Mouse (Mus musculus) midbrain, embryonic 12.5 days (tissue): ENCODE measurements around the gene Dennd6b. TPM values are rescaled to one million over a fixed set of nuclear protein-coding genes. Genes with fewer than 3 reads are reported as not detected.
A peak's percentile ranks its signal among the peaks of the same experiment; 100 is the strongest.

Experiments used
- ATAC-seq: fragments of 200-750 bp; cut with Nextera tagmentation; 2 replicates; pipeline ENCODE4 v1.8.0; 2017; ENCODE audit warnings: low read depth, moderate TSS enrichment, moderate library complexity; ENCODE audit not compliant: low FRiP score
- H3K27ac ChIP-seq: fragments of 300-500 bp; sonication (generic); replicated peaks from 2 replicates; pipeline ENCODE4 v1.5.1; 2016; ENCODE audit warnings: mild to moderate bottlenecking
- H3K27me3 ChIP-seq: fragments of 300-500 bp; sonication (generic); 2 replicates; pipeline ENCODE4 v1.6.1; 2016; ENCODE audit warnings: mild to moderate bottlenecking
- H3K36me3 ChIP-seq: fragments of 300-500 bp; sonication (generic); 2 replicates; pipeline ENCODE4 v1.6.1; 2016
- H3K4me1 ChIP-seq: fragments of 300-500 bp; sonication (generic); 2 replicates; pipeline ENCODE4 v1.6.1; 2016
- H3K4me2 ChIP-seq: fragments of 300-500 bp; sonication (generic); replicated peaks from 2 replicates; pipeline ENCODE4 v1.6.1; 2016; ENCODE audit warnings: mild to moderate bottlenecking, moderate library complexity
- H3K4me3 ChIP-seq: fragments of 300-500 bp; sonication (generic); 2 replicates; pipeline ENCODE4 v1.5.1; 2016; ENCODE audit warnings: mild to moderate bottlenecking
- H3K9ac ChIP-seq: fragments of 300-500 bp; sonication (generic); replicated peaks from 2 replicates; pipeline ENCODE4 v1.6.1; 2016; ENCODE audit warnings: mild to moderate bottlenecking, moderate library complexity
- H3K9me3 ChIP-seq: fragments of 300-500 bp; sonication (generic); 2 replicates; pipeline ENCODE4 v1.6.1; 2016; ENCODE audit warnings: mild to moderate bottlenecking
- WGBS: fragments of 180-500 bp; shearing (Covaris S2); methylation state at CpG from one replicate; pipeline ENCODE4 v1.1.7; 2016; 5-methylcytosine and 5-hydroxymethylcytosine counted together
- polyA plus RNA-seq: library from polyadenylated mRNA; unstranded; fragments of >200 nt; fragmentation: Nextera tagmentation; extraction: Ambion mirVana; gene quantifications from 2 replicates; pipeline ENCODE4 v1.2.1, GENCODE M21; 2016

Gene Dennd6b
- polyA plus RNA-seq, 1 experiment from 2014 or later: 58.6 TPM

- H3K4me2 ChIP-seq: peak overlapping the region; percentile 52
- H3K27ac ChIP-seq: peak overlapping the region; percentile 79
- WGBS: 19% methylated on average over 22 of the region's 22 CpGs
- H3K4me1 ChIP-seq: peaks cover 24% of the 10 kb centered on the region
- no peak for ATAC-seq
- no peaks in the 10 kb centered on the region for H3K27me3 ChIP-seq
- no peaks in the 10 kb centered on the region for H3K9me3 ChIP-seq
- H3K9ac ChIP-seq: 0 out of 2 replicates have a peak overlapping the region, but pooled peaks have one; percentile 47
- peak overlapping the region; percentile 31 for H3K4me3 ChIP-seq
- H3K36me3 ChIP-seq: no peaks in the 10 kb centered on the region
Measured at GRCm38 (mm10) chr15:89209886-89210761, 13.8 kb upstream of the Dennd6b start.

GRCm38 (mm10) chr15:89207457-89207856 is 11.2 kb upstream of the Dennd6b start:
- Histone ChIP-seq H3K36me3 (no peaks in the 10 kb centered on the region), H3K9me3 (peaks cover 9% of the 10 kb centered on the region), H3K9ac (no peak overlapping the region), H3K27me3 (no peaks in the 10 kb centered on the region), H3K4me1 (peaks cover 8% of the 10 kb centered on the region), H3K4me3 (no peak overlapping the region), H3K27ac (no peak overlapping the region), H3K4me2 (no peak overlapping the region)
- no peak for ATAC-seq
- 91% methylated on average over 4 of the region's 4 CpGs for WGBS

- Histone ChIP-seq H3K9me3 (no peaks in the 10 kb centered on the region), H3K4me2 (peak overlapping the region; percentile 64), H3K27ac (peak overlapping the region; percentile 96), H3K4me1 (peaks cover 16% of the 10 kb centered on the region), H3K4me3 (peak overlapping the region; percentile 89), H3K27me3 (no peaks in the 10 kb centered on the region), H3K9ac (peak overlapping the region; percentile 99), H3K36me3 (no peaks in the 10 kb centered on the region)
- no peak for ATAC-seq
- WGBS: 75% methylated on average over 15 of the region's 15 CpGs
Measured at GRCm38 (mm10) chr15:89197056-89197455, 760 bp upstream of the Dennd6b start.

- Histone ChIP-seq H3K9me3 (no peaks in the 10 kb centered on the region), H3K4me3 (peak overlapping the region; percentile 89), H3K4me2 (peak overlapping the region; percentile 64), H3K27ac (peak overlapping the region; percentile 96), H3K36me3 (peaks cover 5% of the 10 kb centered on the region), H3K4me1 (peaks cover 16% of the 10 kb centered on the region), H3K9ac (peak overlapping the region; percentile 99), H3K27me3 (no peaks in the 10 kb centered on the region)
- under 1% methylated on average over 25 of the region's 25 CpGs for WGBS
- peak; percentile 92 for ATAC-seq
Measured at GRCm38 (mm10) chr15:89195690-89196312, 495 bp downstream of the Dennd6b start.

- Histone ChIP-seq H3K9ac (peak overlapping the region; percentile 99), H3K9me3 (no peaks in the 10 kb centered on the region), H3K27me3 (no peaks in the 10 kb centered on the region), H3K4me3 (peak overlapping the region; percentile 89), H3K27ac (peak overlapping the region; percentile 96), H3K36me3 (peaks cover 9% of the 10 kb centered on the region), H3K4me2 (peak overlapping the region; percentile 64), H3K4me1 (peaks cover 16% of the 10 kb centered on the region)
- no peak for ATAC-seq
- WGBS: 21% methylated on average over 6 of the region's 6 CpGs
Measured at GRCm38 (mm10) chr15:89195261-89195681, 1.0 kb downstream of the Dennd6b start.

GRCm38 (mm10) chr15:89184937-89185227 is 11.4 kb downstream of the Dennd6b start:
- Histone ChIP-seq H3K36me3 (peaks cover 51% of the 10 kb centered on the region), H3K4me2 (no peak overlapping the region), H3K27ac (0 out of 2 replicates have a peak overlapping the region, but pooled peaks have one; percentile 39), H3K4me1 (peaks cover 38% of the 10 kb centered on the region), H3K9me3 (no peaks in the 10 kb centered on the region), H3K27me3 (no peaks in the 10 kb centered on the region), H3K9ac (no peak overlapping the region), H3K4me3 (no peak overlapping the region)
- 91% methylated on average over 5 of the region's 5 CpGs for WGBS
- no peak for ATAC-seq

- Histone ChIP-seq H3K4me1 (peaks cover 43% of the 10 kb centered on the region), H3K36me3 (peaks cover 46% of the 10 kb centered on the region), H3K4me3 (no peak overlapping the region), H3K4me2 (no peak overlapping the region), H3K9ac (no peak overlapping the region), H3K9me3 (no peaks in the 10 kb centered on the region), H3K27ac (peak overlapping the region; percentile 39; the same call in 1 of the 2 replicates), H3K27me3 (no peaks in the 10 kb centered on the region)
- ATAC-seq: no peak
- 37% methylated on average over 5 of the region's 5 CpGs for WGBS
Measured at GRCm38 (mm10) chr15:89184141-89184936, 12.0 kb downstream of the Dennd6b start.

GRCm38 (mm10) chr15:89182842-89183241 is 13.5 kb downstream of the Dennd6b start:
- H3K4me1 ChIP-seq: peaks cover 58% of the 10 kb centered on the region
- peaks cover 31% of the 10 kb centered on the region for H3K36me3 ChIP-seq
- H3K27ac ChIP-seq: peak overlapping the region; percentile 60; the same call in 1 of the 2 replicates
- no peak for ATAC-seq
- no peaks in the 10 kb centered on the region for H3K9me3 ChIP-seq
- no peak overlapping the region for H3K4me3 ChIP-seq
- no peak overlapping the region for H3K4me2 ChIP-seq
- no peaks in the 10 kb centered on the region for H3K27me3 ChIP-seq
- 79% methylated on average over 5 of the region's 5 CpGs for WGBS
- no peak overlapping the region for H3K9ac ChIP-seq

GRCm38 (mm10) chr15:89182328-89182741 is 14.0 kb downstream of the Dennd6b start:
- Histone ChIP-seq H3K4me2 (0 out of 2 replicates have a peak overlapping the region, but pooled peaks have one; percentile 5), H3K9me3 (no peaks in the 10 kb centered on the region), H3K27ac (peak overlapping the region; percentile 60; the same call in 1 of the 2 replicates), H3K36me3 (peaks cover 26% of the 10 kb centered on the region), H3K9ac (no peak overlapping the region), H3K27me3 (no peaks in the 10 kb centered on the region), H3K4me3 (no peak overlapping the region), H3K4me1 (peaks cover 63% of the 10 kb centered on the region)
- WGBS: 42% methylated on average over 6 of the region's 6 CpGs
- no peak for ATAC-seq

GRCm38 (mm10) chr15:89181561-89182270 is 14.6 kb downstream of the Dennd6b start:
- no peak overlapping the region for H3K4me3 ChIP-seq
- H3K27ac ChIP-seq: peak overlapping the region; percentile 95; the same call in 1 of the 2 replicates
- H3K9ac ChIP-seq: no peak overlapping the region
- ATAC-seq: no peak
- H3K27me3 ChIP-seq: no peaks in the 10 kb centered on the region
- H3K4me1 ChIP-seq: peaks cover 69% of the 10 kb centered on the region
- peaks cover 20% of the 10 kb centered on the region for H3K36me3 ChIP-seq
- H3K9me3 ChIP-seq: no peaks in the 10 kb centered on the region
- peak overlapping the region; percentile 96; the same call in 1 of the 2 replicates for H3K4me2 ChIP-seq
- 76% methylated on average over 10 of the region's 10 CpGs for WGBS

GRCm38 (mm10) chr15:89180571-89181229 is 15.6 kb downstream of the Dennd6b start, which contains the start of gene Plxnb2:
Gene Plxnb2, minus strand, starts transcription at chr15:89180788.
- H3K4me1 ChIP-seq: peaks cover 80% of the 10 kb centered on the region
- ATAC-seq: peak; percentile 88
- H3K27ac ChIP-seq: peak within 1 kb of the TSS; percentile 95
- H3K4me3 ChIP-seq: peak within 1 kb of the TSS; percentile 83
- 0% methylated on average over 58 of the region's 72 CpGs for WGBS
- peak within 1 kb of the TSS; percentile 93 for H3K9ac ChIP-seq
- H3K4me2 ChIP-seq: peak within 1 kb of the TSS; percentile 96
- peaks cover 10% of the 10 kb centered on the region for H3K36me3 ChIP-seq
- H3K9me3 ChIP-seq: no peaks in the 10 kb centered on the region
- no peaks in the 10 kb centered on the region for H3K27me3 ChIP-seq
